Mouse (Mus musculus): Measurements from ENCODE around the gene Stk33.

Gene Stk33

GRCm38 (mm10) chr7:109358435-109359187 lies 80.3 kb downstream of the Stk33 start:
- ATAC-seq (ENCODE audit: insufficient number of reproducible peaks, low FRiP score, low TSS enrichment), result no peak

DNA sequence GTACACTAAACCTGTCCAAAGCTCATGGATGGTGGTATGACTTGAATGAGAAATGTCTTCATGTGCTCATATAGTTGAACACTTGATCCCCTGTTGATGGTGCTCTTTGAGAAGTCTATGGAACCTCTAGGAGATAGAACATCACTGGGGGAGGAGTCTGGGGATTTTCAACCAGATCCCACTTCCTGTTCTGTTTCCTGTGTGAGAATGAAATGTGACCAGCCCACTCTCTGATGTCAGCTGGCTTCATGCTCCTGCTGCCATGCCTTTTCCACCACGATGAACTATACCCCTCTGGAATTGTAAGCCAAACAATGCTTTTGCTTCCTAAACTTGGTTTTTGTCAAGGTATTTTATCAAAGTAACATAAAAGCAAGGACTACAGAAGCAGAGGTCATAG lies 81.0 kb downstream of the Stk33 start:
- no peak for ATAC-seq (ENCODE audit: insufficient number of reproducible peaks, low FRiP score, low TSS enrichment)

- no peak for ATAC-seq (ENCODE audit: insufficient number of reproducible peaks, low FRiP score, low TSS enrichment)
Measured at GRCm38 (mm10) chr7:109347241-109347640, 91.6 kb downstream of the Stk33 start.

DNA sequence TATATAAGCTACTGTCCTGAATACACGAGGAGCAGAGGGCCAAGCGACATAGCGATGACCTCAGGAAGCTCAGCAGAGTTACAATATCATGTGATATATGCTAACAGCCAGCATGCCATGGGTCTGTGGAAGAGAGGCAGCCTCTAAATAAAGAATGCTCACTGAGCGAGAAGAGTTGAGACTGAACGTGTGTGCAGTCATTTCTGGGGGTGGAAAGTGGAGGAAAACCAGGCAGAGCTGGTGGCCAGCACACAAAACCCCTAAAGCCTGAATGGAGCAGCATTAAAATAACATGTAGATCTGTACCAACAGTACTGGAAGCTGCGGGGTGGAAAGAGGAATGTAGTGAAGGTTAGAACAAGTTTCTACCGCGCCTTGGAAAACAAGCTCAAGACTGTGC lies 107.2 kb downstream of the Stk33 start:
- no peak for ATAC-seq (ENCODE audit: insufficient number of reproducible peaks, low FRiP score, low TSS enrichment)

GRCm38 (mm10) chr7:109328772-109329171 lies 110.1 kb downstream of the Stk33 start:
- ATAC-seq (ENCODE audit: insufficient number of reproducible peaks, low FRiP score, low TSS enrichment), result no peak

GRCm38 (mm10) chr7:109326813-109327212 lies 112.1 kb downstream of the Stk33 start:
- ATAC-seq (ENCODE audit: insufficient number of reproducible peaks, low FRiP score, low TSS enrichment), result peak; percentile 92

DNA sequence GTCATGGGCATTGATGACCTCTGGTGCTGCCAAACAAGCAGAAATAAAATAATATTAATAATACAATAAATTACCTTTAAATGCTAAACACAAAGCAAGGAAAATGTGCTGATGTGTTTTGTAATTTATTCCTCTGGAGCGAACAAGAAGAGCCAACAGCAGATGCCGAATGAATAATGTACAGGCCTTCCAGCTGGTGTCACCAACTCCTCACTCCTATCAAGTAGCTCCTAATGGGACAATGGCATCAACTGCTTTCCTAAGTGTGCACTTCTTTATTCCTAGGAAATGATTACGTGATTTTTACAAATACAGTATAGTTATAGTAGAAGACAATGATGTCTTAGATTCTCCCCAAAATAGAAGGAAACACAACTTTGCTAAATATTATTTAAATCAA lies 113.2 kb downstream of the Stk33 start:
- no peak for ATAC-seq (ENCODE audit: insufficient number of reproducible peaks, low FRiP score, low TSS enrichment)

- no peak for ATAC-seq (ENCODE audit: insufficient number of reproducible peaks, low FRiP score, low TSS enrichment)
Measured at GRCm38 (mm10) chr7:109325169-109325568, 113.7 kb downstream of the Stk33 start.

GRCm38 (mm10) chr7:109309506-109309905 lies 129.4 kb downstream of the Stk33 start:
- ATAC-seq (ENCODE audit: insufficient number of reproducible peaks, low FRiP score, low TSS enrichment), result no peak

GRCm38 (mm10) chr7:109295807-109296206 lies 143.1 kb downstream of the Stk33 start:
- no peak for ATAC-seq (ENCODE audit: insufficient number of reproducible peaks, low FRiP score, low TSS enrichment)

DNA sequence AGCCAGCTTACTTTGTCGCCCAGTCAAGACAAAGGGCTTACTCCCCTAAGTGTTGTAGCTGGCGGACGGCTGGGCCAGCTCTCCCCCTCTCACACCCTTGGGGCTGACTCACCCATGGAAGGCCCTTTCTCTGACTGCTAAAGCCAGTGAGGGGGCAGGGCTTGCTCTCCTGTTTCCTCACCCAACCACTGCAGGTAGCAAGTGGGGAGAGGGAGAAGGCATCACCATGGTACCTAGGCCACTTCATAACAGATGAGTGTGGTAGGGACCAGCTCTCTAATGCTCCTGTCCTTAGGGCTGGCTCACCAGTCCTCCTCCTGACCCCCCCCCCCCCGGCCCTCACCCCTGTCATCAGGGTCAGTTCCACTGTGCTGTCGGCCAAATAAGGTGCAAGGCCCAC lies 143.5 kb downstream of the Stk33 start:
- ATAC-seq (ENCODE audit: insufficient number of reproducible peaks, low FRiP score, low TSS enrichment), result no peak

- no peak for ATAC-seq (ENCODE audit: insufficient number of reproducible peaks, low FRiP score, low TSS enrichment)
Measured at GRCm38 (mm10) chr7:109290501-109290900, 148.4 kb downstream of the Stk33 start.

- no peak for ATAC-seq (ENCODE audit: insufficient number of reproducible peaks, low FRiP score, low TSS enrichment)
Measured at GRCm38 (mm10) chr7:109289106-109289505, 149.8 kb downstream of the Stk33 start.

DNA sequence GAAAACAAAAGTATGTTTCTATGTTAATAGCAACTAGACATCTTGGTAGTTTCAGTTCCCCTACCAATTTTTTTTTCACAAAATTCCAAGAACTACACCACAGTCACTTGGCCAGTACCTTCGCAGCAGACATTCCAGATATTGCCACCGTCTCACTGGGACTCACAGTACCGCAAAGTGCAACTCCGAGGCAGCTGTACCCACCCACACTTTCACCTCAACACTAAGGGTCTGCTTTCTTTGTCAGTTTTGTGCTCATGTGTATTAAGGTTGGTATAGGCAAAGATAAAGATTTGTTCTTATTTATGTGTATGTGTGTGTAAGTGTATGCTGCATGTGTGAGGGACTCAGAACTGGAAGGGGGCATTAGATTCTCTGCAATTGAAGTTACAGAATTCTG lies 156.8 kb downstream of the Stk33 start:
- no peak for ATAC-seq (ENCODE audit: insufficient number of reproducible peaks, low FRiP score, low TSS enrichment)

- no peak for ATAC-seq (ENCODE audit: insufficient number of reproducible peaks, low FRiP score, low TSS enrichment)
Measured at GRCm38 (mm10) chr7:109276622-109277021, 162.3 kb downstream of the Stk33 start.

- no peak for ATAC-seq (ENCODE audit: insufficient number of reproducible peaks, low FRiP score, low TSS enrichment)
Measured at GRCm38 (mm10) chr7:109275901-109276300, 163.0 kb downstream of the Stk33 start.

DNA sequence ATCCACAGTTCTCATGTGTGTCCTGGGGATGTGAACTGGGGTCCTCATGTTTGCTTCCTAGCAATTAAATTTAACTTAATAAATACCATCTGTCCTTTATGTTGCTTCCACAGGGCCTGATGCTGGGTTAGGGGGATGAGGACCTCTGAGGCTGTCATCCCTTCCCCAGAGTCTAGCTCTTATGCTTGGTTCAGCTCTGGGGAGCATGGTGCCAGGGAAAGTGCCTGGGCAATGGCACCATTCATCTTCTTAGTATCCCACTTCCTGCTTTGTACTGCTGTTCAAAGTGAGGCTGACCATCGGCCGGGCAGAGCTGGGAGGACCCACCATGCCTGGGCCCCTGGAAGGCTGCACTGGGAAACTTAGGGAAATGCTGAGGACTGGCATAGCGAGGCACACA lies 163.7 kb downstream of the Stk33 start:
- no peak for ATAC-seq (ENCODE audit: insufficient number of reproducible peaks, low FRiP score, low TSS enrichment)

DNA sequence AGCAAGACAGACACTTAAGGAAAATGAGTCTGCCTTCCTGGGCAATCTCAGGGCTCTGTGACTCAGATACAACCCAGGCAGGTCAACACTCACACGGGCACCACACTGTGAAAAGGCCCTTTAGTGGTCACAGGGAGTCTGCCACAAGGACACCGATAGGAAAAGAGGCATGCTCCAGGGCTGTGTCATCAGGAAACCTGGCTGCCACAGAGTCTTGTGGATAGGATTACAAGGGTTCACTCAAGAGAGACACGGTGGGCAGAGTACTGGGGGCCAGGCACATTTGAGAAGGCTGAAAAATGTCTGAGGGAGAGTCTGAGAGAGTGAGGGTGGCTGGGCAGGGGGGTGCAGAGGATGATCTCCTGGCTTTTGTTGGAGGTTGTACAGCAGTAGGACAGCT lies 164.6 kb downstream of the Stk33 start:
- ATAC-seq (ENCODE audit: insufficient number of reproducible peaks, low FRiP score, low TSS enrichment), result no peak

GRCm38 (mm10) chr7:109269046-109269445 lies 169.8 kb downstream of the Stk33 start:
- ATAC-seq (ENCODE audit: insufficient number of reproducible peaks, low FRiP score, low TSS enrichment), result no peak

GRCm38 (mm10) chr7:109267370-109267769 lies 171.5 kb downstream of the Stk33 start:
- ATAC-seq (ENCODE audit: insufficient number of reproducible peaks, low FRiP score, low TSS enrichment), result no peak

DNA sequence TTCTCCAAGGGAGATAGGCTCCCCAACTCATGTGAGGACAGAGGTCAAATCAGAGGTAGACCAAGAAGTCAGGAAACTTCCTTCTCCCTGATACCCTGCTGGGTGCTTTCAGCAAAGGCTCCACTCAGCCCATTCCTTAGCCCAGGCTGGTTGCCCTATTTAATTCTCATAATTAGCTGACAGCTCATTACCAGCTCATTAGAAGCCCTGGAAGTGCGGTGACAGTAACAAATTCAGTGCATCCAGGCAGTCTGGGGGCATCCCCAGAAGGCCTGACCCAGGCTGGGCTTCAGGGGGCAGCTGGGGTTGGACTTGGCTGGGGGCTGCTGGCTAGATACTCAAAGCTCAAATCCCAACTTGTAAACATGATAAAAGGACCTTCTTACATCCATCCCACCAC lies 172.7 kb downstream of the Stk33 start:
- no peak for ATAC-seq (ENCODE audit: insufficient number of reproducible peaks, low FRiP score, low TSS enrichment)

DNA sequence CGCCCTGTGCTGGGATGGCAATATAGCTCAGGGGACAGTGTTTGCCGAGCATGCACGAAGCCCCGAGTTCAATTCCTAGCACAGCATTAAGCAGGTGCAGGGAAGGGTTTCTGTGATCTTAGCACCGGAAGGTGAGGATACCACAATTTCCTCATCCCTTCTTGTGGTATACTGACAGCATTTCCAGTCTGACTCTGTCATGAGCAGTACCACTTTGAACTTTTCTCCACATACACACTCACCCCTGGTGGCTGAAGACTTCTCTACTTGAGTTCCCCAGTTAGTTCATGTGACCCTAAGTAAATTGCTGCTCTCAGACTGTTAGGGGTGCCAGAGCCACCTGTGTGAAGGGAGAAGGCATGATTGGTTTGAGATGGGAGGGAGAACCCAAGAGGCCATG lies 173.3 kb downstream of the Stk33 start:
- no peak for ATAC-seq (ENCODE audit: insufficient number of reproducible peaks, low FRiP score, low TSS enrichment)

All from cerebellum, adult (tissue).